Mouse (Mus musculus): ENCODE data around the gene Stoml3. TPM values are rescaled to one million over a fixed set of nuclear protein-coding genes. Genes with fewer than 3 reads are reported as not detected.

Stoml3 gene
- polyA plus RNA-seq, 1 experiment from 2014 or later = 0.06 TPM

DNA sequence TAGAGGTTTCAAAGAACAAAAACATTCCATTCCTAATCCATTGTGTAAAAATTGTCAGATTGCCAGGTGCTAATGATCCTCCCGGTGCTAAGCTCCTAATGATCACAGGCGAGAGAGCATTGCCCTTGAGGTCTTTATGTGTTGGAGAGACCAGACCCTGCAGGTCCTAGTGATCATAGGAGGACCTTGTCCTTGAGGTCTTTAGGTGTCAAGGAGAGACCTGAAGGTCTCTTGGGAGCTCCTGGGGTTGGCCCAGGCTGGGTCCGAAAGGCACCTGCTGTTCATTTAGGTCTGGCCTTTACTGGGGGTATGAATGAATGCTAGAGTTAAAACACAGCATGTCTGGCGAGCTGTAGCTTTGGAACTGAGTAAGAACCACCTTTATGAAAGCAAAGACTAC, 14.3 kb upstream of the Stoml3 start:
- CTCF ChIA-PET = interaction anchor here (1.0 to 3.4 kb wide), 4 partner anchors 8 to 20 kb away, joined by 3 to 14 read pairs (median 4); no protein-coding TSS in a partner anchor
- ATAC-seq = no peak
- DNase-seq (ENCODE audit: low read depth, low spot score) = no peak
- TF ChIP-seq CTCF (IDR thresholded peaks at IDR 0.05) = no peak
- in situ Hi-C loops (cut with MboI; ENCODE audit: low pct_unique_long_range_greater_than_20kb) = no loop called here
- no peaks in the 10 kb centered on the region for H3K27me3 ChIP-seq
- POLR2A ChIA-PET = interaction anchor here (0.5 kb wide), 1 partner anchor 1292 kb away, joined by 3 read pairs; no protein-coding TSS in a partner anchor

- ChIA-PET CTCF (interaction anchor here (0.7 to 3.4 kb wide), 3 partner anchors 10 to 15 kb away, joined by 4 to 14 read pairs (median 4); partner anchors contain the start of gene Proser1), POLR2A (no interaction called here)
- TF ChIP-seq CTCF (IDR thresholded peaks at IDR 0.05) = no peak
- H3K27me3 ChIP-seq = no peaks in the 10 kb centered on the region
- in situ Hi-C loops (cut with MboI; ENCODE audit: low pct_unique_long_range_greater_than_20kb) = no loop called here
- no peak for ATAC-seq
- no peak for DNase-seq (ENCODE audit: low read depth, low spot score)
Observed at GRCm38 (mm10) chr3:53475889-53476288, 12.6 kb upstream of the Stoml3 start.

- DNase-seq (ENCODE audit: low read depth, low spot score) (peak; percentile 22), ATAC-seq (no peak)
- no peaks in the 10 kb centered on the region for H3K27me3 ChIP-seq
- in situ Hi-C loops (cut with MboI; ENCODE audit: low pct_unique_long_range_greater_than_20kb) = no loop called here
- CTCF ChIA-PET = interaction anchor here (1.4 kb wide), 1 partner anchor 122 kb away, joined by 3 read pairs; no protein-coding TSS in a partner anchor
- POLR2A ChIA-PET = interaction anchor here (0.7 kb wide), 1 partner anchor 12 kb away, joined by 3 read pairs; no protein-coding TSS in a partner anchor
- no peak for TF ChIP-seq CTCF (IDR thresholded peaks at IDR 0.05)
Observed at GRCm38 (mm10) chr3:53477468-53477867, 11.0 kb upstream of the Stoml3 start.

DNA sequence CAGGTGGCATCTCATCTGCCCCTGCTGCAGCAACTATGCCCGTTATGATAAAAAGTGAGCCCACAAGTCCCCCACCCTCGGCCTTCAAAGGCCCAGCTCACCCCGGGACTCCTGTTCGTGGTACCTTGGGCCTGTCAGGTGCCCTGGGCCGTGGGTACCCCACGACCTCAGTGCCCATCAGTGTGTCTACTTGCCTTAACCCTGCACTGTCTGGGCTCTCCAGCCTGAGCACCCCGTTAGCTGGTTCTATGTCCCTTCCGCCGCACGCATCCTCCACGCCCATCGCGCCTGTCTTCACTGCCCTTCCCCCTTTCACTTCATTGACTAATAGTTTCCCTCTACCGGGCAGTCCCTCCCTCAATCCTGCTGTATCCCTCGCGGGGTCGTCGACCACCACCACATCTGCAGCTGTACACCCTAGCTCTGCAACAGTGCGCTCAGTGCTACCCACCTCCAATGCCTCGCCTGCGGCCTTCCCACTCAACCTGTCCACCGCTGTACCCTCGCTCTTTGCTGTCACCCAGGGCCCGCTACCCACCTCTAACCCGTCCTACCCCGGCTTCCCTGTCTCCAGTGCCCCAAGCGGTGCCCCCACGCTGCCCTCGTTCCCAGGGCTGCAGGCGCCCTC, 9.9 kb upstream of the Stoml3 start:
- POLR2A ChIA-PET = no interaction called here
- CTCF ChIA-PET = interaction anchor here (1.3 kb wide), 1 partner anchor 11 kb away, joined by 5 read pairs; no protein-coding TSS in a partner anchor
- ATAC-seq (no peak), DNase-seq (ENCODE audit: low read depth, low spot score) (no peak)
- H3K27me3 ChIP-seq = no peaks in the 10 kb centered on the region
- TF ChIP-seq CTCF (IDR thresholded peaks at IDR 0.05) = no peak
- in situ Hi-C loops (cut with MboI; ENCODE audit: low pct_unique_long_range_greater_than_20kb) = no loop called here

- CTCF ChIA-PET = interaction anchor here (1.3 to 4.1 kb wide), 3 partner anchors 10 to 20 kb away, joined by 4 to 15 read pairs (median 4); partner anchors contain the start of gene Proser1
- TF ChIP-seq CTCF (IDR thresholded peaks at IDR 0.05) = no peak
- H3K27me3 ChIP-seq = no peaks in the 10 kb centered on the region
- ATAC-seq (no peak), DNase-seq (ENCODE audit: low read depth, low spot score) (no peak)
- POLR2A ChIA-PET = no interaction called here
- in situ Hi-C loops (cut with MboI; ENCODE audit: low pct_unique_long_range_greater_than_20kb) = no loop called here
Observed at GRCm38 (mm10) chr3:53483414-53484059, 4.9 kb upstream of the Stoml3 start.

DNA sequence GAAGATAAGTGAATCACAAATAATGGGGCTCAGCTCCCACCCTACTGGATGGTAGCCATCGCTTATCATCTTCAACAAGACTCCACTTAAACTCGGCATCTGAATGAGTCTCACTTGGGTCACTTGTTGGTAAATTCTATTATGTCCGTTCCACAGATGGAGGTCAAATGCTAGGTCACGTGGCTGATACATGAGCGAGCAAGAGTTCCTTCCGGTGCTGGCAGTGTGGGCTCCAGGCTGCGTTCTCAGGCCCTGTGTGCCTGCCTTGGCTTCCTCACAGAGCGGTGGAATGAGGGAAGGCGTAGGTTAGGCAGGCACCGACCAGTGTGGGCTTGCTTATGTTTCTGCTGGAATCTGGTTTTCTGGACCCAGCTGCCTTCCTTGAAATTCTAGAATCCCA, 1.9 kb upstream of the Stoml3 start:
- ATAC-seq (no peak), DNase-seq (ENCODE audit: low read depth, low spot score) (no peak)
- in situ Hi-C loops (cut with MboI; ENCODE audit: low pct_unique_long_range_greater_than_20kb) = no loop called here
- POLR2A ChIA-PET = no interaction called here
- peaks cover 8% of the 10 kb centered on the region for H3K27me3 ChIP-seq
- CTCF ChIA-PET = interaction anchor here (0.7 to 1.6 kb wide), 2 partner anchors 10 to 20 kb away, joined by 3 to 4 read pairs; no protein-coding TSS in a partner anchor
- TF ChIP-seq CTCF (IDR thresholded peaks at IDR 0.05) = no peak

- in situ Hi-C loops (cut with MboI; ENCODE audit: low pct_unique_long_range_greater_than_20kb) = no loop called here
- CTCF ChIA-PET = interaction anchor here (0.7 to 1.6 kb wide), 2 partner anchors 11 to 21 kb away, joined by 3 to 4 read pairs; no protein-coding TSS in a partner anchor
- no peak for TF ChIP-seq CTCF (IDR thresholded peaks at IDR 0.05)
- H3K27me3 ChIP-seq = peaks cover 11% of the 10 kb centered on the region
- POLR2A ChIA-PET = no interaction called here
- ATAC-seq (no peak), DNase-seq (ENCODE audit: low read depth, low spot score) (no peak)
Observed at GRCm38 (mm10) chr3:53486996-53487576, 1.4 kb upstream of the Stoml3 start.

DNA sequence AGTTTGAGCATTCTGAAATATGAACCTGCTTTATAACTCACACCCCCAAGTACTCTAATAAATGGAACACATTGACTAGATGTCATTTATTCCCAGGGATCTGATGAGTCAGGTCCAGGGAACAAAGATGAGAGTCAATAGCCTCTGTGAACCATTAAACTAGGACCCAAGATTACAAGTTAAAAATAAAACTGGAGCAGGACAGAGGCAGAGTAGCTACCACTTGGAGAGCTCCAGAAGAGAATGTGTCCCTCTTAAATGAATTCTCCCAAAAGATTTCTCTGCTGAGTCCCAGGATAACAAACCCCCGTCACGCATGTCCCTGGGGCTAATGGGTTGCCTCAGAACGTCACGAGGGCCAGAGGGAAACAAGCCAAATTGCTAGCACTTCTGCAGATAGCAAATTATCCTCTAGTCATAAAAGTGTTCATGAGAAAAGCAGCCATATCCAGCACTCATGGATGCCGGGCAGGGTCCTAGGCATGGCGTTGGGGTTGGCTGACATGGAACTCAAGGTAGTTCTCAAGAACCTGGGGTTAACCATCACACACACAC, 10.0 kb downstream of the Stoml3 start:
- CTCF ChIA-PET = no interaction called here
- H3K27me3 ChIP-seq = peaks cover 29% of the 10 kb centered on the region
- POLR2A ChIA-PET = no interaction called here
- in situ Hi-C loops (cut with MboI; ENCODE audit: low pct_unique_long_range_greater_than_20kb) = no loop called here
- TF ChIP-seq CTCF (IDR thresholded peaks at IDR 0.05) = no peak
- peak; percentile 48 for ATAC-seq
- DNase-seq (ENCODE audit: low read depth, low spot score) = peak; percentile 49

DNA sequence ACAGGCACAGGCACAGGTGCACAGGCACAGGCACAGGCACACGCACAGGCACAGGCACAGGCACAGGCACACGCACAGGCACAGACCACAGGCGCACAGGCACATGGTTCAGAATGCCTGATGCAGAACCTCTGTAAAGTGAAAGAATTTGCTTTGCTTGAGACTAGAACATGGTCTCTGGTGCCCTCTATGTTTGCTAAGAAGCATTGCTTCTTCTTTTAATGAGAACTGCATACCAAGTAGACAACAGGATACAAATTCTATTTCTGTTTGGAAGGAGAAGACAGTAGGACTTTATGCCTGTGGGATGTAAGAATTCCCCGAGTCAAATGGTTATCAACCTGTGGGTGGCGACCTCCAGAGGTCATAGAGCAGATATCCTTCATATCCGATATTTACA, 14.0 kb downstream of the Stoml3 start:
- POLR2A ChIA-PET = no interaction called here
- DNase-seq (ENCODE audit: low read depth, low spot score) = no peak
- peak; percentile 64 for ATAC-seq
- in situ Hi-C loops (cut with MboI; ENCODE audit: low pct_unique_long_range_greater_than_20kb) = no loop called here
- CTCF ChIA-PET = no interaction called here
- H3K27me3 ChIP-seq = peaks cover 24% of the 10 kb centered on the region
- TF ChIP-seq CTCF (IDR thresholded peaks at IDR 0.05) = peak; percentile 65

GRCm38 (mm10) chr3:53513096-53513495, 24.6 kb downstream of the Stoml3 start:
- in situ Hi-C loops (cut with MboI; ENCODE audit: low pct_unique_long_range_greater_than_20kb) = no loop called here
- no peak for ATAC-seq
- peaks cover 26% of the 10 kb centered on the region for H3K27me3 ChIP-seq
- CTCF ChIA-PET = no interaction called here
- POLR2A ChIA-PET = no interaction called here
- no peak for DNase-seq (ENCODE audit: low read depth, low spot score)
- no peak for TF ChIP-seq CTCF (IDR thresholded peaks at IDR 0.05)
